Mouse (Mus musculus) hindbrain, embryonic 15.5 days (tissue): ENCODE measurements around the gene Igfbp7. TPM values are rescaled to one million over a fixed set of nuclear protein-coding genes. Genes with fewer than 3 reads are reported as not detected.
A peak's percentile ranks its signal among the peaks of the same experiment; 100 is the strongest.

Experiments used
- ATAC-seq: fragments of 200-750 bp; cut with Nextera tagmentation; 2 replicates; pipeline ENCODE4 v1.8.0; 2017; ENCODE audit warnings: low read depth, moderate number of reproducible peaks, moderate TSS enrichment; ENCODE audit not compliant: low FRiP score
- H3K27ac ChIP-seq: fragments of 300-500 bp; sonication (generic); replicated peaks from 2 replicates; pipeline ENCODE4 v1.5.1; 2015; ENCODE audit warnings: mild to moderate bottlenecking, inconsistent platforms
- H3K27me3 ChIP-seq: fragments of 300-500 bp; sonication (generic); 2 replicates; pipeline ENCODE4 v1.6.1; 2015; ENCODE audit warnings: control low read depth, inconsistent platforms
- H3K36me3 ChIP-seq: fragments of 300-500 bp; sonication (generic); 2 replicates; pipeline ENCODE4 v1.6.1; 2015; ENCODE audit warnings: control low read depth, inconsistent platforms
- H3K4me1 ChIP-seq: fragments of 300-500 bp; sonication (generic); replicated peaks from 2 replicates; pipeline ENCODE4 v1.6.1; 2015; ENCODE audit warnings: control low read depth, inconsistent platforms
- H3K4me2 ChIP-seq: fragments of 300-500 bp; sonication (generic); 2 replicates; pipeline ENCODE4 v1.6.1; 2015; ENCODE audit warnings: moderate library complexity, mild to moderate bottlenecking, inconsistent platforms
- H3K4me3 ChIP-seq: fragments of 300-500 bp; sonication (generic); 2 replicates; pipeline ENCODE4 v1.5.1; 2015; ENCODE audit warnings: mild to moderate bottlenecking, inconsistent platforms
- H3K9ac ChIP-seq: fragments of 300-500 bp; sonication (generic); 2 replicates; pipeline ENCODE4 v1.6.1; 2015; ENCODE audit warnings: inconsistent platforms
- H3K9me3 ChIP-seq: fragments of 300-500 bp; sonication (generic); 2 replicates; pipeline ENCODE4 v1.6.1; 2016; ENCODE audit warnings: control low read depth, inconsistent platforms
- WGBS: fragments of 180-500 bp; shearing (Covaris S2); methylation state at CpG from one replicate; pipeline ENCODE4 v1.1.7; 2015; 5-methylcytosine and 5-hydroxymethylcytosine counted together
- polyA plus RNA-seq: library from polyadenylated mRNA; unstranded; fragments of >200 nt; fragmentation: Nextera tagmentation; extraction: Ambion mirVana; gene quantifications from 2 replicates; pipeline ENCODE4 v1.2.1, GENCODE M21; 2015

Gene Igfbp7
- polyA plus RNA-seq, 1 experiment from 2014 or later = 72.6 TPM

DNA sequence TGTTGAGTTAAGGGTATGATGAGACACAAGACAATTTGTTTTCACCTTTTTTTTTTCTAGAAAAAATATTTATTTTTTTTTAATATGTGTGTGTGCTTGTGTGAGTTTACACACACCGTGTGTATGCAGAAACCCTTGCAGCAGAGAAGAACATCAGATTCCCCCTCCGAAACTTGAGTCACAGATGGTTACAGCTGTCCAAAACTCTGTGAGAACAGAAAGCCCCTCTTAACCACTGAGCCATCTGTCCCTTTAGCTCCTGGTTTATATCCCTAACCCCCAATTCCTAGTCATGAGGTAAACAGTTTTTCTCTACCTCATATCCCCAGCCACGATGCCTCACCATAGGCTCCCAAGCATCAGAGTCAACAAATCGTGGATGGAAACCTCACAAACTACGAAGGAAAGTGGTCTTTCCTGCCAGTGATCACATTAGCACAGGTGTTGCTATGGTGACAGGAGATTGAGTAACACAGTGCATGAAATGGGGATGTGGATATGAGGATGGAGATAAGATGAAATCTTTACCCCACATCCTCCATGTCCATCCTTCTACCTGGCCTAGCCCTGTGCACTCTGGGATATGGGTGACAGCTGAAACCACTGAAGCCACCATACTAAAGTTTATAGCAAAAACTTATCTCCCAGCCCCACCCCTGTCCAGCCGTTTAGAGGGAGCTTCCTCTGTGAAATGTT, 21.8 kb downstream of the Igfbp7 start:
- Histone ChIP-seq H3K27me3 (no peaks in the 10 kb centered on the region), H3K4me3 (no peak overlapping the region), H3K4me2 (no peak overlapping the region), H3K4me1 (no peaks in the 10 kb centered on the region), H3K9ac (no peak overlapping the region), H3K9me3 (no peaks in the 10 kb centered on the region), H3K36me3 (no peaks in the 10 kb centered on the region), H3K27ac (no peak overlapping the region)
- 85% methylated on average over 6 of the region's 6 CpGs for WGBS
- ATAC-seq = no peak

GRCm38 (mm10) chr5:77385221-77385620, 22.6 kb downstream of the Igfbp7 start:
- Histone ChIP-seq H3K27me3 (no peaks in the 10 kb centered on the region), H3K36me3 (no peaks in the 10 kb centered on the region), H3K9ac (no peak overlapping the region), H3K4me1 (no peaks in the 10 kb centered on the region), H3K4me3 (no peak overlapping the region), H3K27ac (no peak overlapping the region), H3K9me3 (no peaks in the 10 kb centered on the region), H3K4me2 (no peak overlapping the region)
- 81% methylated on average over 5 of the region's 5 CpGs for WGBS
- no peak for ATAC-seq

DNA sequence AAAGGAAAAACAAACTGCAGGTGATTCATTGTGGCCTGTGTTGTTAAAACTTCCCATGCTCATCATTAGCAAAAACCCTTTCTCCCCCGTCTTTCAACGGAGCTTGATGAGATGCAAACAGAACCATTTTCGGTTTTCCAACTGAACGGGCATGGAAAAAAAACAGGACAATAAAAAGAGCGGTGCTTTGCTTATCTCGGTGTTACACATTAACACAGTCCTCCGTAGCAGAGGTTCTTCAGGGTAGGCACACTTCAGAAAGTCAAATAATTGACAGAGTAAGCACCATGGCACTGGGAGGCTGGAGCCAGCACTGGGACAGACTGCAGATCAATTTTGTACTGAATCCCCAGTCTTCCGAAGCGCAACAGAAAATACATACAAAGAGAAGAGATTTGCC, 23.1 kb downstream of the Igfbp7 start:
- H3K4me3 ChIP-seq = no peak overlapping the region
- H3K27me3 ChIP-seq = no peaks in the 10 kb centered on the region
- H3K36me3 ChIP-seq = no peaks in the 10 kb centered on the region
- H3K4me2 ChIP-seq = no peak overlapping the region
- WGBS = 51% methylated on average over 9 of the region's 9 CpGs
- no peak overlapping the region for H3K9ac ChIP-seq
- ATAC-seq = no peak
- H3K27ac ChIP-seq = no peak overlapping the region
- no peaks in the 10 kb centered on the region for H3K4me1 ChIP-seq
- no peaks in the 10 kb centered on the region for H3K9me3 ChIP-seq

DNA sequence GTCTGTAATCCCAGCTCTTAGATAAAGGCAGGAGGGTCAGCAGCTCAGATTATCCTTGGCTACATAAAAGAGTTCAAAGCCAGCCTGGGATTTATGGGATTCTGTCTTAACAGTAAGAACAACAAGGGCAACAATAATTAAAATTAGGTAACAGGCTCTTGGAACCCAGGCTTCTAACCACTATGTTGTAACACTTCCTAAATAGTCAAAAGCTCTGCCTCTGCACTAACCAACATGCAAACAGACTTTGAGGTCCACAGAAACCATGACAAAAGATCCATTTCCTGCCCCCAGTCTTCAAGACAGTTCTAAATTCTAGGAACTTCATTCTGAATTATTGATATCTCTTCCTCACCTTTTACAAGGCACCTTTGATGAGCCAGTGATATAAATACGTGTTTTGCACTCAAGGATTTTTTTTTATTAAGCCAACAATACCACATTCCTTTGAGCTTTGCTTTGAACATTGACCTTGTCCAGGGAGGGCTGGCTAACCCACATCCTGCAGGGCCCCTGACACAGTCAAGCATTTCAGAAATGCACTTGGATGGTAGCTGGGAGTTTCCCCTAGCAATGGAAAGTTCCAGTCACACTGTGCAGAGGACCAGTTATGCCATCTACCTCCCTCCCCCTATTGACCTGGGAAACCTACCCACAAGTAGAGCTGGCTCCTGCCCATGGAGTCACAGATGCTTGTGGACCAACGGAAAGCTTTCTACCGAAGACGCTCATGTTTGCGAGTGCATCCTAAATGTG, 23.9 kb downstream of the Igfbp7 start:
- no peak overlapping the region for H3K4me2 ChIP-seq
- no peaks in the 10 kb centered on the region for H3K27me3 ChIP-seq
- H3K27ac ChIP-seq = no peak overlapping the region
- H3K4me3 ChIP-seq = no peak overlapping the region
- H3K9me3 ChIP-seq = no peaks in the 10 kb centered on the region
- ATAC-seq = no peak
- H3K4me1 ChIP-seq = no peaks in the 10 kb centered on the region
- no peak overlapping the region for H3K9ac ChIP-seq
- no peaks in the 10 kb centered on the region for H3K36me3 ChIP-seq
- 92% methylated on average over 5 of the region's 5 CpGs for WGBS

- Histone ChIP-seq H3K9me3 (no peaks in the 10 kb centered on the region), H3K4me2 (no peak overlapping the region), H3K27me3 (no peaks in the 10 kb centered on the region), H3K27ac (no peak overlapping the region), H3K4me1 (no peaks in the 10 kb centered on the region), H3K36me3 (no peaks in the 10 kb centered on the region), H3K9ac (no peak overlapping the region), H3K4me3 (no peak overlapping the region)
- WGBS = 87% methylated on average over 5 of the region's 5 CpGs
- ATAC-seq = no peak
Measured at GRCm38 (mm10) chr5:77381686-77382085, 26.2 kb downstream of the Igfbp7 start.

GRCm38 (mm10) chr5:77381283-77381682, 26.6 kb downstream of the Igfbp7 start:
- Histone ChIP-seq H3K9me3 (no peaks in the 10 kb centered on the region), H3K27ac (no peak overlapping the region), H3K4me3 (no peak overlapping the region), H3K36me3 (no peaks in the 10 kb centered on the region), H3K9ac (no peak overlapping the region), H3K4me1 (no peaks in the 10 kb centered on the region), H3K4me2 (no peak overlapping the region), H3K27me3 (no peaks in the 10 kb centered on the region)
- 86% methylated on average over 7 of the region's 7 CpGs for whole genome bisulfite sequencing
- no peak for ATAC-seq

GRCm38 (mm10) chr5:77380321-77380901, 27.4 kb downstream of the Igfbp7 start:
- H3K27ac ChIP-seq = no peak overlapping the region
- no peaks in the 10 kb centered on the region for H3K27me3 ChIP-seq
- H3K4me1 ChIP-seq = no peaks in the 10 kb centered on the region
- H3K9me3 ChIP-seq = no peaks in the 10 kb centered on the region
- no peak overlapping the region for H3K9ac ChIP-seq
- no peak overlapping the region for H3K4me3 ChIP-seq
- WGBS = 73% methylated on average over 17 of the region's 17 CpGs
- no peaks in the 10 kb centered on the region for H3K36me3 ChIP-seq
- H3K4me2 ChIP-seq = no peak overlapping the region
- no peak for ATAC-seq

DNA sequence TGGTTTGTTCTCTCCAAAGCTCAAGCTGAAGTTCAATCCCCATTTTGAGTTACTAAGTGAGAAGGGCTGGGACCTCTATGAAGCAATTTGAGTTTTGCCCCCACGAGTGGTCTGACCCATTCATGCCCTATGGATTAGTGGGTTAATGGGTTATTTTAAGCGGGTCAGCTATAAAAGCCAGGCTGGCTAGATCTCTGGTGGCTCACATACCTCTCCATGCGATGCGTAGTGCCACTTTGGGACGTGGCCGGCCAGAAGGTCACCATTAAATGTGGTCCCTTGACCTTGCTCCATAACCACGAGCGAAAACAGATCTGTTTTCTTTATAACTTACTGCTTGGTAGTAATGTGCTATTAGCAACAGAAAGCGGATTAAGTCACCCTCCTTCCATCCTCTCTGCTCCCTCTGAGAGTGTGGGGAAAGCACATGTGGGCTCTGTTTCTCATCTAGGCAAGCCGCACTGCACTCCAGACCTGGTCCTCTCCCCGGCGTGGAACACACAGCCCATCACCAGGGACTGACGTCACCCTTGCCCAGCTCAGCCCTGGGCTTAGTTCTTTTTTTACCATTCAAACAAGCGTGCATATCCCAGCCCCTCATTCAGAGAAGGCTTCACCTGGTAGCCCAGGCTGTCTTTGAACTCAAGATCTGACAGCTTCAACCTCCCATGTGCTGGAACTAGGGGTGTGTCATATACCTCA, 28.3 kb downstream of the Igfbp7 start:
- no peak overlapping the region for H3K9ac ChIP-seq
- WGBS = 86% methylated on average over 14 of the region's 14 CpGs
- no peaks in the 10 kb centered on the region for H3K27me3 ChIP-seq
- no peaks in the 10 kb centered on the region for H3K9me3 ChIP-seq
- no peaks in the 10 kb centered on the region for H3K36me3 ChIP-seq
- H3K4me1 ChIP-seq = no peaks in the 10 kb centered on the region
- ATAC-seq = 0 out of 2 replicates have a peak, but pooled peaks have one; percentile 30
- H3K4me2 ChIP-seq = no peak overlapping the region
- no peak overlapping the region for H3K27ac ChIP-seq
- no peak overlapping the region for H3K4me3 ChIP-seq

DNA sequence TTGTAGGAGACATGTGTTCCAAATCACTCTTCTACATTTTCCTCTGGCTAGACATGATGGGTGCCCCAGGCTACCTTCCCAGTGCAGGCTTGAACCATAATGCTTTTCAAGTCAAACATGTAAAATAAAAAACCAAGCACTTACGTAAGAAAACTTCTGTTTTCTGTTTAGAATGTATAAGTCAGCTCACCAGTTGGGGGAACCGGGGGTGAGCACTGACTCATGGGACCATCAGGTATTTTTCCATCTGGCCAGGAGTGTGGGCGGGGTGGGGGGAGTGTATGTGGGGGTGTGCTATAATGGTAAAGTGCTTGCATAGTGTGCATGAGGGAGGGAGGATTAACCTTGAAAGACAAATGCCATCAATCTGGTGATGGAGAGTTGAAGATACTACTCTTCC, 29.8 kb downstream of the Igfbp7 start:
- no peaks in the 10 kb centered on the region for H3K27me3 ChIP-seq
- no peaks in the 10 kb centered on the region for H3K4me1 ChIP-seq
- no peak overlapping the region for H3K27ac ChIP-seq
- H3K36me3 ChIP-seq = no peaks in the 10 kb centered on the region
- whole genome bisulfite sequencing = 82% methylated on average over 3 of the region's 3 CpGs
- no peak overlapping the region for H3K9ac ChIP-seq
- no peak overlapping the region for H3K4me2 ChIP-seq
- H3K9me3 ChIP-seq = no peaks in the 10 kb centered on the region
- no peak overlapping the region for H3K4me3 ChIP-seq
- no peak for ATAC-seq

- no peaks in the 10 kb centered on the region for H3K4me1 ChIP-seq
- H3K4me3 ChIP-seq = no peak overlapping the region
Measured at GRCm38 (mm10) chr5:77375546-77375945, 32.3 kb downstream of the Igfbp7 start.

DNA sequence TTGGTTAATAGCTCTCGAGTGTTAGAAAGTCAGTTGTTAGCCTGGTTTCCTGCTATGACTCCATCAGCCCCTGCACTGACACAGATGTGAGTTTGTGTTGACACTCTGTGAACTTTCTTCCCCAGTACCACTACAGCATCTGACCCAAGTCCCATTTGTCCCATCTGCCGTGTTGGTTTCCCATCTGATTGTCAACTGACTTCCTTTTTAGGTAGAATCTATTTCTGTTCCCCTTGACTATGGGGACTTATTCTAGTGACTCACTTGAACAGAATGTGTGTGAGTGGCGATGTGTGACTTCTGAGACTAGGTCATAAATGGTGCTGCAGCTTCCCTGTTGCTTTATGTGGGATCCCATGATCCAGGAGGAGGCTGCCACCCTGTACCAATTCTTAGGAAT, 32.9 kb downstream of the Igfbp7 start:
- H3K9ac ChIP-seq = no peak overlapping the region
- 83% methylated on average over 3 of the region's 3 CpGs for WGBS
- ATAC-seq = no peak
- no peak overlapping the region for H3K4me2 ChIP-seq
- no peaks in the 10 kb centered on the region for H3K9me3 ChIP-seq
- H3K4me3 ChIP-seq = no peak overlapping the region
- H3K27ac ChIP-seq = no peak overlapping the region
- no peaks in the 10 kb centered on the region for H3K27me3 ChIP-seq
- no peaks in the 10 kb centered on the region for H3K4me1 ChIP-seq
- H3K36me3 ChIP-seq = no peaks in the 10 kb centered on the region

More at GRCm38 (mm10) chr5:77375546-77375945, 32.3 kb downstream of the Igfbp7 start:
- no peaks in the 10 kb centered on the region for H3K9me3 ChIP-seq
- H3K36me3 ChIP-seq = no peaks in the 10 kb centered on the region
- no peaks in the 10 kb centered on the region for H3K27me3 ChIP-seq
- H3K27ac ChIP-seq = no peak overlapping the region
- no peak overlapping the region for H3K4me2 ChIP-seq
- WGBS = 80% methylated on average over 4 of the region's 4 CpGs
- H3K9ac ChIP-seq = no peak overlapping the region
- ATAC-seq = no peak

- WGBS = 63% methylated on average over 6 of the region's 6 CpGs
- Histone ChIP-seq H3K9me3 (no peaks in the 10 kb centered on the region), H3K4me1 (no peaks in the 10 kb centered on the region), H3K27ac (no peak overlapping the region), H3K4me2 (no peak overlapping the region), H3K4me3 (no peak overlapping the region), H3K9ac (no peak overlapping the region), H3K27me3 (no peaks in the 10 kb centered on the region), H3K36me3 (no peaks in the 10 kb centered on the region)
- ATAC-seq = no peak
Measured at GRCm38 (mm10) chr5:77372778-77373177, 35.1 kb downstream of the Igfbp7 start.
